Mouse (Mus musculus): ENCODE data around the gene Ap1g2.

GRCm38 (mm10) chr14:55064481-55065370 is 41.7 kb downstream of the Ap1g2 start:
- no peak for TF ChIP-seq UBTF (IDR thresholded peaks at IDR 0.05; ENCODE audit: borderline replicate concordance, insufficient read depth, low read depth, low read length)
- no peak for TF ChIP-seq TCF12 (IDR thresholded peaks at IDR 0.05; ENCODE audit: low read depth, low read length)
- TF ChIP-seq CTCF (IDR thresholded peaks at IDR 0.05 in 2 of 3, conservative IDR thresholded peaks at IDR 0.05 in 1 of 3; ENCODE audit: control insufficient read depth in 1 of 3, insufficient read depth in 1 of 3, low read depth in 2 of 3, low read length in 3 of 3, poor library complexity in 1 of 3, severe bottlenecking in 1 of 3) = no peak
- TF ChIP-seq POLR2A (IDR thresholded peaks at IDR 0.05; ENCODE audit: control insufficient read depth in 1 of 2, insufficient read depth in 1 of 2, low read depth in 1 of 2, low read length in 2 of 2, poor library complexity in 1 of 2) = no peak
- no peak for TF ChIP-seq CHD1 (IDR thresholded peaks at IDR 0.05; ENCODE audit: low read depth, low read length)
- TF ChIP-seq MAX (IDR thresholded peaks at IDR 0.05; ENCODE audit: low read length) = no peak
- TF ChIP-seq USF2 (IDR thresholded peaks at IDR 0.05; ENCODE audit: borderline replicate concordance in 1 of 2, insufficient read depth in 1 of 2, low read depth in 1 of 2, low read length in 2 of 2) = no peak
- TF ChIP-seq ELF1 (IDR thresholded peaks at IDR 0.05; ENCODE audit: low read depth, low read length) = no peak
- no peak for TF ChIP-seq EP300 (IDR thresholded peaks at IDR 0.05; ENCODE audit: low read depth in 1 of 2, low read length in 2 of 2)
- no peak for TF ChIP-seq NELFE (IDR thresholded peaks at IDR 0.05; ENCODE audit: low read depth, low read length)
- TF ChIP-seq ZC3H11A (IDR thresholded peaks at IDR 0.05; ENCODE audit: low read depth, low read length) = no peak
